Mouse (Mus musculus) limb, embryonic 12.5 days (tissue): Measurements from ENCODE around the gene Ptpra. TPM values are rescaled to one million over a fixed set of nuclear protein-coding genes. Genes with fewer than 3 reads are reported as not detected.
"Not testable (repeated sequence)": the region's sequence is repeated elsewhere in the genome, so short reads cannot be mapped to it uniquely, and the experiment has no call there.

ENCODE experiments used
- ATAC-seq: fragments of 200-750 bp; cut with Nextera tagmentation; 2 replicates; pipeline ENCODE4 v1.8.0; 2017; ENCODE audit warnings: low read depth, moderate TSS enrichment; ENCODE audit not compliant: insufficient number of reproducible peaks, insufficient read depth, low FRiP score, low TSS enrichment
- H3K27ac ChIP-seq: fragments of 300-500 bp; sonication (generic); 2 replicates; pipeline ENCODE4 v1.5.1; 2016; ENCODE audit warnings: mild to moderate bottlenecking, moderate library complexity
- H3K27me3 ChIP-seq: fragments of 300-500 bp; sonication (generic); 2 replicates; pipeline ENCODE4 v1.6.1; 2016; ENCODE audit warnings: mild to moderate bottlenecking, moderate library complexity
- H3K36me3 ChIP-seq: fragments of 300-500 bp; sonication (generic); 2 replicates; pipeline ENCODE4 v1.6.1; 2016; ENCODE audit warnings: mild to moderate bottlenecking, moderate library complexity
- H3K4me1 ChIP-seq: fragments of 300-500 bp; sonication (generic); replicated peaks from 2 replicates; pipeline ENCODE4 v1.6.1; 2016
- H3K4me2 ChIP-seq: fragments of 300-500 bp; sonication (generic); 2 replicates; pipeline ENCODE4 v1.6.1; 2016; ENCODE audit warnings: mild to moderate bottlenecking, moderate library complexity
- H3K4me3 ChIP-seq: fragments of 300-500 bp; sonication (generic); replicated peaks from 2 replicates; pipeline ENCODE4 v1.5.1; 2016; ENCODE audit warnings: mild to moderate bottlenecking
- H3K9ac ChIP-seq: fragments of 300-500 bp; sonication (generic); replicated peaks from 2 replicates; pipeline ENCODE4 v1.6.1; 2016; ENCODE audit warnings: mild to moderate bottlenecking, moderate library complexity
- H3K9me3 ChIP-seq: fragments of 300-500 bp; sonication (generic); 2 replicates; pipeline ENCODE4 v1.6.1; 2016; ENCODE audit warnings: mild to moderate bottlenecking, moderate library complexity
- WGBS: fragments of 180-500 bp; shearing (Covaris S2); methylation state at CpG from one replicate; pipeline ENCODE4 v1.1.7; 2016; 5-methylcytosine and 5-hydroxymethylcytosine counted together
- polyA plus RNA-seq: library from polyadenylated mRNA; unstranded; fragments of >200 nt; fragmentation: Nextera tagmentation; extraction: Ambion mirVana; gene quantifications from 2 replicates; pipeline ENCODE4 v1.2.1, GENCODE M21; 2016

Gene Ptpra
- polyA plus RNA-seq, 1 experiment from 2014 or later = 108 TPM

DNA sequence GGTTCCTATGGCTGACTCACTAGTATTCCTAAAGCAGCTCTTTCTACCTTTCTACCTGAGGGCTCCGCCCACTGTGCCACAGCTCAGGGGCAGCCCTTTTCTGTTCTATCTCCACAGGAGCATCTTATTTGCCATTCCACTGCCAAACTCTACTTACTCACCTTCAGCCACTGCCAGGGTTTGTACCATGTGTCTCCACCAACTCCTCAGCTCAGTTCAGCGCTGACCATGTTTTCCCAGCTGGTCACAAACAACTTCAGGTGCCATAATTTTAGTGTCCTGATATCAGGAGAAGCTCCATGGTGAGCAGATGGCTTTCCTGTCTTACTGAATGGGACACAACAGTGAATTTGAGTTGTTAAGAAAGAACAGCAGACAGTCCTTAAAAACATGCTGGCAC is 107.4 kb downstream of the Ptpra start:
- Histone ChIP-seq H3K9ac (no peak overlapping the region), H3K27me3 (no peaks in the 10 kb centered on the region), H3K36me3 (peaks cover 60% of the 10 kb centered on the region), H3K4me1 (no peaks in the 10 kb centered on the region), H3K4me3 (no peak overlapping the region), H3K9me3 (no peaks in the 10 kb centered on the region), H3K4me2 (no peak overlapping the region), H3K27ac (no peak overlapping the region)
- ATAC-seq = no peak
- 99% methylated on average over 2 of the region's 2 CpGs for WGBS

DNA sequence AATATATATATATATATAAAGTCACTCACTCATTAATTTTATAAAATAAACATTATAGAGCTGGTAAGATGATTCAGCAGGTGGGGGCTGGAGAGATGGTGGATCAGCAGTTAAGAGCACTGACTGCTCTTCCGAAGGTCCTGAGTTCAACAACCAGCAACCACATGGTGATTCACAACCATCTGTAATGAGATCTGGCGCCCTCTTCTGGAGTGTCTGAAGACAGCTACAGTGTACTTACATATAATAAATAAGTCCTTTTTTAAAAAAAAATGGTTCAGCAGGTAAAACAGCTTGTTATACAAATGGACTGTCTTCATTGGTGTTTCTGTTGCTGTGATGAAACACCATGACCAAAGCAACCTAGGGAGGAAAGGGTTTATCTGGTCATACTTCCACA is 107.9 kb downstream of the Ptpra start:
- H3K27ac ChIP-seq = no peak overlapping the region
- no peak overlapping the region for H3K9ac ChIP-seq
- peaks cover 5% of the 10 kb centered on the region for H3K4me1 ChIP-seq
- H3K4me2 ChIP-seq = no peak overlapping the region
- WGBS = 76% methylated on average over 2 of the region's 2 CpGs
- no peaks in the 10 kb centered on the region for H3K27me3 ChIP-seq
- H3K4me3 ChIP-seq = no peak overlapping the region
- H3K9me3 ChIP-seq = no peaks in the 10 kb centered on the region
- no peak for ATAC-seq
- peaks cover 54% of the 10 kb centered on the region for H3K36me3 ChIP-seq

DNA sequence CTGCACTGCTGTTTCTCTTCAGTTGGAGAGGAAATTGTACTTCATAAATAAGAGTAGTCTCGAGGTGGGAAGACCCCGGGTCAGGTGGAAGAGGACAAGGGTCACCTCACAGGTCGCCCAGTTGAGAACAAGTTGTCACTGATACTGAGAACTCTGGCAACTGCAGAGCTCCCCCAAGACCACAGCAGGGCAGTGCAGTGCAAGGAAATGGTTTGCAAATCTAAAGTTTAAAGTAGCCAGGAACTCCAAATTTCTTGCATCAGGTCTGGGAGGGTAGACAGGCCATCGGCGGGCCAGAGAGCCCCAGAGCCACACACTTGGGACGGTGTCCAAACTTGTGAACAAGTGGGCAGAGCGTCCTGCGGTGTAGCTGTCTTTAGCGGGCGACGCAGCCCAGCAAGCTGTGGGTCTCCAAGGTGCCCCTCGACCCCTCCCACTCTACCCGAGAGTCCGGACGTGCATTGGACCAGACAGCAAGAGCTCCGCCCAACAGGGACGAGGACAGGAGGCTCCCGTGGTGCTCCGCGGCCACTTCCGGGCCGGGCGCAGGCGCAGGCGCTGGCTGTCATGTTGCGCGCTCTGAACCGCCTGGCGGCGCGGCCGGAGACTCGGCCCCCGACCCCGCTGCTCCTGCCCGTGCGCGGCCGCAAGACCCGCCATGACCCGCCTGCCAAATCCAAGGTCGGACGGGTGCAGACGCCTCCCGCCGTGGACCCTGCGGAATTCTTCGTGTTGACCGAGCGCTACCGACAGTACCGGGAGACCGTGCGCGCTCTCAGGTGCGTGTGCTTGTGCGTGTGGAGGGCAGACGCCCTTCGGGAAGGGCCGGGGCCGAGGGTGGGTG is 113.4 kb downstream of the Ptpra start, which contains the start of gene Mrps26:
TSS of gene Mrps26 (plus strand) at position 531 of the 844 bp plus-strand sequence.
- H3K27ac ChIP-seq = peak within 1 kb of the TSS; percentile 59; the same call in 1 of the 2 replicates
- ATAC-seq = peak; percentile 97
- H3K4me3 ChIP-seq = peak within 1 kb of the TSS; percentile 88
- H3K27me3 ChIP-seq = no peaks in the 10 kb centered on the region
- H3K9ac ChIP-seq = peak within 1 kb of the TSS; percentile 86
- H3K36me3 ChIP-seq = peaks cover 26% of the 10 kb centered on the region
- WGBS = under 1% methylated on average over 61 of the region's 61 CpGs
- peak within 1 kb of the TSS; percentile 94 for H3K4me2 ChIP-seq
- H3K9me3 ChIP-seq = no peaks in the 10 kb centered on the region
- peaks cover 26% of the 10 kb centered on the region for H3K4me1 ChIP-seq

DNA sequence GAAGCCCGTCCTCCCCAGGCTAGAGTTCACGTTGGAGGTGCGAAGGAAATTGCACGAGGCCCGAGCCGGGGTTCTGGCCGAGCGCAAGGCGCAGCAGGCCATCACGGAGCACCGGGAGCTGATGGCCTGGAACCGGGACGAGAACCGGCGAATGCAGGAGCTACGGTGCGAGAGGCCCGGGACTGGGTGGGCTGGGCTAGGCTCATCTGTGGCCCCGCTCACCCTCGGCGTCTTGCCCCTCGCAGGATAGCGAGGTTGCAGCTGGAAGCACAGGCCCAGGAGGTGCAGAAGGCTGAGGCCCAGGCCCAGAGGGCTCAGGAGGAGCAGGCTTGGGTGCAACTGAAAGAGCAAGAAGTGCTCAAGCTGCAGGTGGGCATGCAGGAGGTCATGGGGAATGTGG is 114.0 kb downstream of the Ptpra start:
- H3K27ac ChIP-seq = no peak overlapping the region; the same call in 1 of the 2 replicates
- no peaks in the 10 kb centered on the region for H3K27me3 ChIP-seq
- under 1% methylated on average over 23 of the region's 23 CpGs for WGBS
- H3K4me3 ChIP-seq = peak overlapping the region; percentile 88
- H3K4me2 ChIP-seq = peak overlapping the region; percentile 94
- H3K9me3 ChIP-seq = no peaks in the 10 kb centered on the region
- H3K36me3 ChIP-seq = peaks cover 23% of the 10 kb centered on the region
- peaks cover 26% of the 10 kb centered on the region for H3K4me1 ChIP-seq
- peak overlapping the region; percentile 86 for H3K9ac ChIP-seq
- ATAC-seq = peak; percentile 21

DNA sequence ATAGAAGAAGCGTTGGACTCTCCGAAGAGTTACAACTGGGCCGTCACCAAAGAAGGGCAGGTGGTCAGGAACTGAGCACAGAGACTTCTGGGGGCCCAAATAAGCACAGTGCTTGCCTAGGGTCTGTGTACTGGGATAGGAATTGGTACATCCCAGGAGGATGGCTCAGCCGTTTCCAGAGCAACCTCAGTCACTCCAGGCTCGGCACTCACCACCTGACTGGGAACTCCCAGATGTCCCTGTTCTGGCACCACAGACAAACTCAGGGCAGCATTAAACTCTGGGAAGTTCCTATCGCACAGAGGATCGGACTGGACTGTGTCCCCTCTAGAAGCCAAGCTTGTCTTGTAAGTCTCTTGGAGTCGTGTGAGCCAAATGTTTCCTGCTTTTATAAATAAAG is 114.9 kb downstream of the Ptpra start:
- H3K4me3 ChIP-seq = peak overlapping the region; percentile 88
- H3K36me3 ChIP-seq = peaks cover 23% of the 10 kb centered on the region
- H3K9ac ChIP-seq = peak overlapping the region; percentile 86; the same call in 1 of the 2 replicates

DNA sequence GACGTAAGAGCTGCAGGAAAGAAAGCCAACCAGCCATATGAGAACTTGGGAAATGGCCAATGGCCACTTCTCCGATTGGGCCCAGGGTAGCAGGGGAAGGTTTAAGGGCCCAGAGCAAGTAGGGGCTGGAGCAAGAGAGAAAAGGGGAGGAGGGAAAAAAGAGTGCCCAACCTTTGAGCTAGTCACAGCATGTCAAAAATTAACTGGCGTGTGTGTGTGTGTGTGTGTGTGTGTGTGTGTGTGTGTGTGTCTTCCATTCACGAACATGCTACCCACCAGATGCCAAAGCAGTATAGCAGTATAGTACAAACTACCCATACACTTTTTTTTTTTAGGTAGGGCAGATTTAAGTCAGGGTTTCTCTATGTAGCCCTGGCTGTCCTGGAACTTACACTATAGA is 118.8 kb downstream of the Ptpra start:
- Histone ChIP-seq H3K9me3 (no peaks in the 10 kb centered on the region), H3K36me3 (peaks cover 23% of the 10 kb centered on the region), H3K27me3 (peaks cover 8% of the 10 kb centered on the region), H3K27ac (no peak overlapping the region), H3K4me1 (peaks cover 19% of the 10 kb centered on the region), H3K4me2 (no peak overlapping the region), H3K4me3 (no peak overlapping the region), H3K9ac (no peak overlapping the region)
- 73% methylated on average over 4 of the region's 4 CpGs for WGBS
- no peak for ATAC-seq

More for the DNA sequence above, 114.9 kb downstream of the Ptpra start:
- no peak for ATAC-seq
- 72% methylated on average over 8 of the region's 8 CpGs for WGBS
- H3K27ac ChIP-seq = no peak overlapping the region
- no peaks in the 10 kb centered on the region for H3K27me3 ChIP-seq
- peaks cover 26% of the 10 kb centered on the region for H3K4me1 ChIP-seq
- H3K9me3 ChIP-seq = no peaks in the 10 kb centered on the region
- H3K4me2 ChIP-seq = peak overlapping the region; percentile 94

DNA sequence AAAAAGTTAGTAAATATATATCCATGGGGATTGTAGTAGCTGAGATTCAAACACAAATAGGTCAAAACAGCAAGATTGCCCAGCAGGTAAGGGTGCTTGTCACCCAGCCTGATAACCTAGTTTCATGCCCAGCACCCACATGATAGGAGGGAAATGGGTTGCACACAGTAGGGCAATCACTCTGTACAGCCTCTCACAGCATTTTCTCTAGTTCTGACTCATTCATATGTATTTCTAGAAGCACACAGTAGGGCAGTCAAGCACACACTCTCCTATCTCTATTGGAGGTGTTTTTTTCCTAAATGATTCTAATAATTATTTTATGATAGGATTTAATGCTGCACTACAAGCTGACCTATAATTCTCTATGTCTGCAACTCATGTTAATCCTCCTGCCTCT is 119.8 kb downstream of the Ptpra start:
- H3K36me3 ChIP-seq = peaks cover 22% of the 10 kb centered on the region
- peaks cover 9% of the 10 kb centered on the region for H3K4me1 ChIP-seq
- H3K4me3 ChIP-seq = no peak overlapping the region
- no peak overlapping the region for H3K4me2 ChIP-seq
- no peaks in the 10 kb centered on the region for H3K9me3 ChIP-seq
- no peak for ATAC-seq
- H3K27ac ChIP-seq = no peak overlapping the region
- H3K9ac ChIP-seq = no peak overlapping the region
- peaks cover 16% of the 10 kb centered on the region for H3K27me3 ChIP-seq

DNA sequence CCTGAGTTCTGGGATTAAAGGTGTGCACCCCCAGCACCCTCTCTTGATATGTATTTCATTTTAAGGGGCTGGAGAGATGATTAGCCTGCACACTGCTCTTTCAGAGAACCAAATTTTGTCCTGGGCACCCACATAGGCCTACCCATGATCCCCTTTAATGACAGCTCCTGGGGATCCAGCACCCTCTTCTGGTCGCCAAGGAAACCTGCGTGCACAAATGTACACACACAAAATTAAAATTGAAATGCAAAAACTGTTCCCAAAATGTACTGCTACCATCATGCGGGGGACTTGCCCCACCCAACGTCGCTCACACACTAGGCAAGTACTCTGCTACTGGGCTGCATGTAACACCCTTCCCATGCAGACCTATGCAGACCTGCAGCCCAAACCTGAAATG is 124.9 kb downstream of the Ptpra start:
- no peaks in the 10 kb centered on the region for H3K36me3 ChIP-seq
- no peak for ATAC-seq
- H3K27me3 ChIP-seq = peaks cover 66% of the 10 kb centered on the region
- no peak overlapping the region for H3K4me2 ChIP-seq
- no peak overlapping the region for H3K9ac ChIP-seq
- H3K4me3 ChIP-seq = no peak overlapping the region
- peaks cover 11% of the 10 kb centered on the region for H3K4me1 ChIP-seq
- H3K9me3 ChIP-seq = no peaks in the 10 kb centered on the region; the same call in 1 of the 2 replicates
- WGBS = 88% methylated on average over 5 of the region's 5 CpGs
- H3K27ac ChIP-seq = no peak overlapping the region

DNA sequence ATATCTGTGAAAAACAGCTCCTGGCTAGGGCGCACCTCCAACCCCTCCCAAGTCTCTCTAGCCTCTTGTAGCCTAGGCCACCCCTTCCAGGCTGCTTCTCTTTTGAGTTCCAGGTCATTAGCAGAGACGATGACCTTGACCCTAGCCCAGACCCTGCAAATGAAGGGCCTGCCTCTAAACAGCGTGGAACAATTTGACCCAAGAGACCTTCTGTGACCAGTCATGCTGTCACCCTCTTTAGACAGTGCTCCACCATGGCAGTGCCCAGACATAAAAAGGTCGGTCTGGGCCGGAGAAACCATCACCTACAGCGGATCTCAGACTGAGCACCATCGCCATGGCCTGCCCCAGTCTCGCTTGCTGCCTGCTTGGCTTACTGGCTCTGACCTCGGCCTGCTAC is 125.8 kb downstream of the Ptpra start, which contains the start of gene Oxt:
TSS of gene Oxt (plus strand) at position 301 of the 400 bp plus-strand sequence.
- H3K36me3 ChIP-seq = no peaks in the 10 kb centered on the region
- peaks cover 15% of the 10 kb centered on the region for H3K4me1 ChIP-seq
- peak within 1 kb of the TSS; percentile 35 for H3K4me3 ChIP-seq
- no peak for ATAC-seq
- peaks cover 76% of the 10 kb centered on the region for H3K27me3 ChIP-seq
- WGBS = 44% methylated on average over 9 of the region's 9 CpGs
- peak within 1 kb of the TSS; percentile 55 for H3K4me2 ChIP-seq
- no peak within 1 kb of the TSS for H3K27ac ChIP-seq
- peak within 1 kb of the TSS; percentile 44 for H3K9ac ChIP-seq
- no peaks in the 10 kb centered on the region; the same call in 1 of the 2 replicates for H3K9me3 ChIP-seq

DNA sequence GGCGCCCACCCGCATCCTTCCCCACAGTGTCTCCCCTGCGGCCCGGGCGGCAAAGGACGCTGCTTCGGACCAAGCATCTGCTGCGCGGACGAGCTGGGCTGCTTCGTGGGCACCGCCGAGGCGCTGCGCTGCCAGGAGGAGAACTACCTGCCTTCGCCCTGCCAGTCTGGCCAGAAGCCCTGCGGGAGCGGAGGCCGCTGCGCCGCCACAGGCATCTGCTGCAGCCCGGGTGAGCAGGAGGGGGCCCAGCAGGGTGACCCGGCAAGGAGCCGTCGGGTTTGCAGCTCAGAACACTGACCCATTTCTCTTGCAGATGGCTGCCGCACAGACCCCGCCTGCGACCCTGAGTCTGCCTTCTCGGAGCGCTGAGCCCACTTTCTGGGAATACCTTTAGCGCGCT is 126.5 kb downstream of the Ptpra start:
- Histone ChIP-seq H3K4me2 (peak overlapping the region; percentile 55), H3K4me1 (peaks cover 19% of the 10 kb centered on the region), H3K9ac (peak overlapping the region; percentile 44), H3K27me3 (peaks cover 82% of the 10 kb centered on the region), H3K4me3 (peak overlapping the region; percentile 35)
- WGBS = 2% methylated on average over 32 of the region's 32 CpGs
- not testable (repeated sequence) for ATAC-seq, H3K9me3 ChIP-seq, H3K36me3 ChIP-seq, H3K27ac ChIP-seq

DNA sequence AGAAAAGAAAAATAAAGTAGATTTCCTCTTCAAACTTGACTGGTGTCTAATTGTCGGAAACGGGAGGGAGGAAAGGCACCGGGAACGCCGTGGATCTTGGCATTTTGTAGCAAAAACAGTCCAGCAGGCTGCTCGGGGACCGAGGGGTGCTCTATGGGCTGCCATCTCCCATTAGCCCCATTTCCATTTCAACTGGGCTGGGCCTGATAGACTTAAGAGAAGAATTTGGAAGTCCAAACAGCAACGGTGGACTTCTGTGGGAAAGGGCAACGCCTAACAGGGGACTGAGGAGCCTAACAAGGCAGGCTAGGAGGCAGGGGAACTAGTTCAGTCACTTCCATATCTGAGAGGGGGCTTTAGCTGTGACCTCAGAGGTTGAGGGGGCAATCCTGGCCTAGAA is 126.9 kb downstream of the Ptpra start:
- 4% methylated on average over 9 of the region's 9 CpGs for WGBS

More for the DNA sequence above, 126.9 kb downstream of the Ptpra start:
- peaks cover 19% of the 10 kb centered on the region for H3K4me1 ChIP-seq
- H3K4me2 ChIP-seq = peak overlapping the region; percentile 55
- H3K9me3 ChIP-seq = no peaks in the 10 kb centered on the region; the same call in 1 of the 2 replicates
- H3K27ac ChIP-seq = no peak overlapping the region
- H3K9ac ChIP-seq = no peak overlapping the region
- no peak for ATAC-seq
- H3K4me3 ChIP-seq = peak overlapping the region; percentile 35
- H3K36me3 ChIP-seq = no peaks in the 10 kb centered on the region
- H3K27me3 ChIP-seq = peaks cover 87% of the 10 kb centered on the region
